Mouse (Mus musculus): ENCODE measurements around the gene Gm28230.

Gm28230 gene

DNA sequence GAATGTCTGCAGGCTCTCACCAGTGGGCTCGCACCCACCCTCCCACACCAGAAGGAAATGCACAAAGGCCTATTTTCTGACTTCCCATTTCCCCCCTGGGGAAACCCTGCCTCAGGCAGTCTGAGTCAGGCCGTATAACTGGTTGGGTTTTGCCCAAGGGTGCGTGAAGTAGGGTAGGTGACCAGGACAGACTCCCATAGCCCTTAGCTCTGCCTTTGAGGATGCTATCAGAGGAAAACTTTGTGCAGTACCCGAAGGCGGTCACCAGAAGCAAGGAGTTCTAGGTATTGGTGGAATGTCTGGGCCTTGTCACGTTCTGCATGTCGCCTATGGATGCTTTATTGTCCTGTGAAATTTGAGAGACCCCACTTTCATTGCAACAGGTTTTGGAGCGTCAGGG lies 3.6 kb upstream of the Gm28230 start:
- DNase-seq (ENCODE audit: low read depth, low spot score) = no peak

DNA sequence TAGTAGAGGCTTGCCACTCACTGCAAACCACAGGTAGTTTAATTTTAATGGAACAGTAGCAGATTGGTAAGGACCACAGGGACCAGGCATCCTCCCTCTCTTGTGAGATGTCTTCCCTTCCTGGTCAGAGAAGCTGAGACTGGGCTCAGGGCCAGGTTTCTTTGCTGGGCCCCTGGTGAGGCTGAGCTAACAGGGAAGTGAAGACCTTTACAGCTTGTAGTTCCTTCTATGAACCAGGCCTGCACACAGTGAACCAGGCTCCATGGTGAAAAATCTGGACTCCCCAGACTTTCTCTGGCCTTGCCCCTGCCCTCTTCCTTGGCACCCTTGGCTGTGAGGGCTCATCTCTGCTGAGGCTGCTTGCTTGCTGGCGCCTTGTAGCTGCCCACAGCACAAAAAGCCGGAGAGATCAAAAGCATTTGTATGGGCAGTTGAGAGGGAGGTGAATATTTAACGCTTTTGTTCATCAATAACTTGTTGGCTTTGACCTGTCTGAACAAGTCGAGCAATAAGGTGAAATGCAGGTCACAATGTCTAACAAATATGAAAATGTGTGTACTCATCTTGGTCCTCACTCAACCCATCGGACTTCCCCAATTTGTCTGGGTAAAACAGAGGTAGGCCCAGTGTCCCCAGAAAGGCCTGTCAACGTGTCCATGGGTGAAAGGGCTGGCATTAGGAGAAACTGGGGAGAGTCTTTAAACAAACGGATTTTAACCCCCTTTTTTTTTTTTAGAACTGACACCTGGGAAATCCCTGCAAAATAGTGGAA lies 2.1 kb upstream of the Gm28230 start:
- DNase-seq (ENCODE audit: low read depth, low spot score) = no peak

DNA sequence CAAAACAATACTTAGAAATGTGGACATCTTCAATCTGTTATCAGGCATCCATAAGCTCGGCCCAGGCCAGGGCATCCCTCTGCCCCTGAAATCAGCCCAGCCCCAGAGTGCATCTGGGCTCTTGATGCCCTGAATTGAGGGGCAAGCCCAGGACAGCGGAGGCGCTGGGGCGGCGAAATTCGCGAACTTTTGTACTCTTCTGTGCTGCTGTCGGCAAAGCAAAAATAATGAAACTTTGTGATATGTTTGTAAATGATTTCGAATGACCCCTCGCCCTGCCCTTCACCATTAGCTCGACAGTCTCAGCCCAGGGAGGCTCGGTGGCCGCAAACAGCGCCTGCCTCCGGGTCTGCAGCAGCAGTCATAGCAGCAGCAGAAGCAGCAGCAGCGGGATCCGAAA lies 1.4 kb upstream of the Gm28230 start:
- DNase-seq (ENCODE audit: low read depth, low spot score) = no peak

DNA sequence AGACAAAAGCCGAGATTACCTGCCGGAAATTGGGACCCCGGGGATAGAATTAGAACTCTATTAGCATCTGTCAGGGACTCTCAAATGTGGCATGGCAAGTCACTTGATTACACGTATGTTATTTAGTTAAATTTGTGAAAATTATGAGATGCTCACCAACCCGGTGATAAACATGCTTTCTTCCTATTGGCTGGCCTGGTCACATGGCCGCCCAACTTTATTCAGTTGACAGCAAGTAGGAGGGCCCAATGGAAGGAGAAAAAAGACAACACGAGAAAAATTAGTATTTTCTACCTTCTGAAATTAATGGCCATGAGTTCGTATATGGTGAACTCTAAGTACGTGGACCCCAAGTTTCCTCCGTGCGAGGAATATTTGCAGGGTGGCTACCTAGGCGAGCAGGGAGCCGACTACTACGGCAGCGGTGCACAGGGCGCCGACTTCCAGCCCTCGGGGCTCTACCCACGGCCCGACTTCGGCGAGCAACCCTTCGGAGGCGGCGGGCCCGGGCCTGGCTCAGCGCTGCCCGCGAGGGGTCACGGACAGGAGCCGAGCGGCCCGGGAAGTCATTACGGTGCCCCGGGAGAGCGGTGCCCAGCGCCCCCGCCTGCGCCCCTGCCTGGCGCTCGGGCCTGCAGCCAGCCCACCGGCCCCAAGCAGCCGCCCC lies 578 bp downstream of the Gm28230 start:
- no peak for DNase-seq (ENCODE audit: low read depth, low spot score)

DNA sequence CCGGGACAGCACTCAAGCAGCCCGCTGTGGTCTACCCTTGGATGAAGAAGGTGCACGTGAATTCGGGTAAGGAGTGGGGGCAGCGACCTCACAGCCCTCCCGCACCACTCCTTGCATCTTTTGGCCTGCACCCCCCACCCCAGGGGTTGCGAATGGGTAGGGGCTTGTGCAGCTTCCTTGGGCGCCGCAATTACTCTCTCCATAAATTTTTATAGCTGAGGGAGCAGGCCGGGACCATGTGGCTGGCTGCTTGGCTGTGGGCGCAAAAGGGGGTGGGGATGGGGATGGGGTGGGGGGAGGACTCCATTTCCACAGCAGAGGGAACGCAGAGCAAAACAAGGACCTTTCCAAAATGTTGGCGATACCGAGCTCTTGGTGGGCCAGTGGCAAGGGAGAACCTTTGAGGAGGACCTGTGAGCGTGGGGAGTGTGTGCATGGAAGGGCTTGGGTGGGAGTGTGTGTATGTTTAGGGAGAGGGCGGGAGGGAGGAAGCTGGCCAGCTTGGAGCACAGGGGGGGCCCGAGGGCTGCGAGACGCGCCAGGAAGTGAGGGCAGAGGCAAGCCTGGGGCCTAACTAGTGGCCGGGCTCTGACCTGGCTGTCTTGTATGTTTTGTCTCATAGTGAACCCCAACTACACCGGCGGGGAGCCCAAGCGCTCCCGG lies 1.2 kb downstream of the Gm28230 start:
- DNase-seq (ENCODE audit: low read depth, low spot score) = no peak

DNA sequence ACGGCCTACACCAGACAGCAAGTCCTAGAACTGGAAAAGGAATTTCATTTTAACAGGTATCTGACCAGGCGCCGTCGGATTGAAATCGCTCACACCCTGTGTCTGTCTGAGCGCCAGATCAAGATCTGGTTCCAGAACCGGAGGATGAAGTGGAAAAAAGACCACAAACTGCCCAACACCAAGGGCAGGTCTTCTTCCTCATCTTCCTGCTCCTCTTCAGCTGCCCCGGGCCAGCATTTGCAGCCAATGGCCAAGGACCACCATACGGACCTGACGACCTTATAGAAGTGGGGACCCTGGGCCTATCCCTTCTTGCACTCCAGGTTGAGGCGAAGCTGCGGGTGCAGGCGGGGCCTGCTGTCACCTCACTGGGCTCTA lies 1.8 kb downstream of the Gm28230 start:
- no peak for DNase-seq (ENCODE audit: low read depth, low spot score)

DNA sequence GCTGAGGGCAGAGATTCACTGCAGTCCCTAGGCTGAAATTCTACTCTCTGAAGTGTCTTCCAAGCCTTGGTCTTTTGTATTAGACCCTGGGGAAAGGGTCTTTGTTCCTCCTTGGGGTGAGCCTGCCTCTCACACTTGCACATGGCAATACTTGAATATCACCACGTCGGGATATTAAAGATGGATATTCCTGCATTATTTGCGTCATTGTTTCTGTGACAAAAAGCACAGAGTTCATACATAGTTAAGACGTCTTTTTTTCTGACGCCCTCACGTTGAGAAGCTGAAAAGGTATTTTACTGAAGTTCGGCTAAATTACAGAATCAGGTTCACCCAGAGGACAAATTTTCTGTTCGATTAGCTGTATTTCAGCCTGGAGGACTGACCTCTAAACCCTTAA lies 3.8 kb downstream of the Gm28230 start:
- DNase-seq (ENCODE audit: low read depth, low spot score) = no peak

DNA sequence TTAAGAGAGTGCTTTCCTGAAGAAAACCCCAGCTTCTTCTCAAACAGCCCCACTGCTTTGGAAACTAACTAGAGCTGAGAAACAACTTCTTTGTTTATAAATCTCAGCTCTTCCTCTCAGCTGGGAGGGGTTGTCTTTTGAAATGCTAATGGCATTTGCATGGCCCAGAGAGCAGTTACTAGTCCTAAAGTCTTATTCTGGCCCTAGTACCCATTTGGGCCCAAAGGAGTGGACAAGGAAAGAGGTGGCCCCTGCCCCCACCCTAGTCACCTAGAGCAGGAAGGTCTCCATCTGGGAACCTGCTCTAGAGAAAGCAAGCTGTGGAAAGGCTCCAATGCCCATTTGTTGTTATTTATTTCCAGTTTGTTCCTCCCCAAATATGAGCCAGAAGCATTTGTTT lies 4.5 kb downstream of the Gm28230 start:
- no peak for DNase-seq (ENCODE audit: low read depth, low spot score)

DNA sequence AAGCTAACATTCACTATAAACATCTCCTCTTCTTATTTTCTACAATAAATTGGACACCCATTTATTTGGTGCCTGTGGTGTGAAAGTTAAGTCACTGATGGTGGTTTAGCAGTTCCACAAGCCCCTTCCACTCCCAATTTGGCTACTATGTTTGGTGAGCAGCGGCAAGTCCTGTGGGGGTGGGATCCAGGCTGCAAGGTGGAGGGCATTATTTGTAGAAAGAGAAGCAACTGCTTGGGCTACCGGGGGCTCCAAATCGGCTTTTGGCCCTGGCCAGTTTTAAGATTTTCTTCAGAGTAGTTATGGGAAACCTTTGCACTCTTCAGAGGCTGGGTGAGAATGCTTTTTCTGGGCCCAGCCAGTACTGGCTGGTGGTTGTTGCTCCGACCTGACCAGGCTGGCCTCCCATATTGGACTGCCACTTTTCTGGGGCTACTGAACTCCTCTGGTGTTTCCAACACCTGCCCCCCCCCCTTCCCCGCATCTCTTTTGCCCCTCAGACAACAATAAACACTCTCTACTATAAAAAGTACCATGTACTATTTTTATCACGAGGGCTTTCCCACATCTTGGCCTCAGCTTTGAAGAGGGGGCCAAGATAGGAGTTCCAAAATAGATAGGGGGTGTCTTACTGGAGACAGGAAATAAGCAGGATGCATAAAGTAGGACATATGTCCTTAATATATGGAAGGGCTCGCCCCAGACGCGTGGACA lies 5.4 kb downstream of the Gm28230 start:
- no peak for DNase-seq (ENCODE audit: low read depth, low spot score)

DNA sequence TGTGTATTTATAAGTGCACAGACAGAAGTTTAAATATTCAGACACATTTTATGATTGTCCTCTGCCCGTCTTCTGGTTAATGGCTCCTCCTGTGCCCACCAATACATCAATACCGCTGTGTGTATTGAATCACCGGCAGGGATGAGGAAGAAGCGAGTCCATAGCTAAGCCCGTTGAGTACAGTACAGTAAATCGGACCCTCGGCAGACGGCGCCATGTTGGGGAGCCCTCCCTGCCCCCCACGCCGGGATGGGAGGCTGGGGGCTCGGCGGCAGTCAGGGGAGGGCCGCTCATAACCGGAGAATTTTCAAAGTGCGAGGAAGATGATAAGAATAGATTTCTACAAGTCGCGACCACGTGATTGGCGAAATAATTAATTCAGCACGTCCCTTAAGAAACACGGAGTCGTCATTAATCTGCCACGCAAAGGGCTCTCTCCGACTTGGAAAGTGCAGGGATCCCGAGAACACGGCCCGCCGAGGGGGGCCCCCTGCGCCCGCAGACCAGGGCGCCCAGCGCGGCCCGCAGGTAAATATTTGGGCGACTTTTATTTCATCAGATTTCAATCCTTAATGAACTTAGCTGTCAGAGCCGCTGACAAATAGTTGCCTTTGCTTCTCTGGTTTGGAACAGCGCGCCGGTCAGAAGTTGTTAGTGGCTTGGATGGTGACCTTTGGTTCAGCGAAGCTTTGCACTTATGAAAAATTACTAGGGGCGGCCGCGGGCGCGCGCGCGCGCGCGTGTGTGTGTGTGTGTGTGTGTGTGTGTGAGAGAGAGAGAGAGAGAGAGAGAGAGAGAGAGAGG lies 6.2 kb downstream of the Gm28230 start:
- no peak for DNase-seq (ENCODE audit: low read depth, low spot score)

DNA sequence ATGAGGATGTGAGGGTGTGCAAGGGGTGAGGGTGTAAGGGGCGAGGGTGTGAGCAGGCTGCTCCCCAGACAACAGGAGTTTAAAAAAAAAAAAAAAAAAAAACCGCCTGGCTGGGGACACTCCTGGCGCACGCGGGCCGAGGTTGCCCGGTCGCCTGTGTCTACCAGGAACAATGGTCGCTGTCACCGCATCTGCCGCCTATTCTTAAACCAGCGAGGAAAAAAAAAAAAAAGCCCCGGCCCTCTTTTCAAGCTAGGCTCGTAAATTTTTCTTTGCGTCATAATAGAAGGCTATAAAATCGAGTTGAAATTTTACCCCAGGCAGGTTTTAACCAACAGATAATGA lies 6.8 kb downstream of the Gm28230 start:
- DNase-seq (ENCODE audit: low read depth, low spot score) = no peak

DNA sequence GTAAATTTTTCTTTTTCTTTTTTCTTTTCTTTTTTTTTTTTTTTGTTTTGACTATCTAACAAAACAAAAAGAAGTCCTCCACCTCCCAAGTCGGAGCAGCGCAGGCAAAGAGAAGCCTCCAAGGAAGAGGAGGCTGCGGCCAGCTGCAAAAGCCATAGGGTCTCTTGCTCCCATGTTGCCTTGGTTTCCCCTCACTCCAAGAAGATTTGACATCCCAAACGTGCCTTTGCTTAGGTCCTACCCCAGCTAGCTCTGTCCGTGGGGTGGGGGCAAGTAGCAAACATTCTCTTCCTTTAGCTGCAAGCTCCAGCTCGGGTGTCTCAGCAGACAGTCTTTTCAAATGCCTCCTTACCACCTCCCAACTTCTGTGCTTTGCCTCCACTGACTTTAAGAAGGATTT lies 7.2 kb downstream of the Gm28230 start:
- no peak for DNase-seq (ENCODE audit: low read depth, low spot score)

DNA sequence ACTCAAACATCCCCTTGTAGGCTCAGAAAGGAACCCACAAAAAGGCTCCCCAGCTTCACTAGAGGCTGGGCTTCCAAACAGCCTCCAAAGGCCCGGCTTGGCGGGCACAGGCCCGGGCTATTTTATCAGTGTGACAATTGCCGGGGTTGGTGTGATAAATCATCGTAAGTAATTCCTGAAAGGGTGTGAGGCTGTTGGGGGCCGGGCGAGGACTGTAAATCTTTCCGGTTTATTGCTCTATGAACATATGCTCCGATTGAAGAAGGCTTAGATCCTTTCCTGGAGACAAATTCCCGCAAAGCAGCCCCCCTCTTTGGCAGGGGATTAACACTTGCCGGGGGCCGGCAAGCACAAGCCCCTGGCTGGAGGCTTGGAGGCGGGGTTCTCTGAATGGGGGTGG lies 7.9 kb downstream of the Gm28230 start:
- no peak for DNase-seq (ENCODE audit: low read depth, low spot score)

DNA sequence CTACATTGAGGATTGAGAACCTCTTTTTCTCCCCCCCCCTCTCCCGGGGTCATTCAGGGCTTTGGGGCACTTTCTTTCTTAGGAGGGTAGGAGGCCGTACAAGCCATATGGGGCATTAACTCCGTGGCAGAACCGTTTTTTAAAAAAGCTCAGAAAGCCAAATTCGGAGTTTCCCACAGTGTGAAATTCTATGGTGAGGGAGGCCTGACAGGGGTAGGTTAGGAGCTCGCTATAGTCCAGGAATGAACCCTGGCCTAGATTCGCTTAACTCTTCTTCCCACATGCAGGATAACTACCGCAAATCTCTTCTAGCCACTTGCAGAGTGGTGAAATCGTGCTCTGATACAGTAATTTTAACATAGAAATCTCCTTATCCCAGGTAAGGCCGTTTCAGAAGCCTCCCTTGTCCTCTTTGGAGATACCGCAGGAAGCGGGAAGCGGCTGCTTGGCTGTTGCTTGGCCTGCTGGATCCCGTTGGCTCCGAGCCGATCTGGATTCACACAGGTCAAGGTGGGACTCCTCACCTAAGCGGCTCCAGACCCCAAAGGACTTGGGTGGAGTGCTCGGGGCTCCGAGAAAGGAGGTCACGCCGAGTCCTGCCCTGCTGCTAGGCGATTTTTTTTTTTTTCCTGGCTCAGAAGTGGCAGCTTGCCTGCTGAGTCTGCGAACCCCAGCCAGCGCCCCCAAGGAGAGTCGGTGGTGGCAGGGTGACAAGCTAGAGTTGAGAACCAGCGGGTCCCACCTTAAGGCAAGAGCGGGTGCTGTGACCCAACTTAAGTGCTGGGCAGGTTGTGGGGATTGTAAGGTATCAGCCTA lies 8.7 kb downstream of the Gm28230 start:
- no peak for DNase-seq (ENCODE audit: low read depth, low spot score)

DNA sequence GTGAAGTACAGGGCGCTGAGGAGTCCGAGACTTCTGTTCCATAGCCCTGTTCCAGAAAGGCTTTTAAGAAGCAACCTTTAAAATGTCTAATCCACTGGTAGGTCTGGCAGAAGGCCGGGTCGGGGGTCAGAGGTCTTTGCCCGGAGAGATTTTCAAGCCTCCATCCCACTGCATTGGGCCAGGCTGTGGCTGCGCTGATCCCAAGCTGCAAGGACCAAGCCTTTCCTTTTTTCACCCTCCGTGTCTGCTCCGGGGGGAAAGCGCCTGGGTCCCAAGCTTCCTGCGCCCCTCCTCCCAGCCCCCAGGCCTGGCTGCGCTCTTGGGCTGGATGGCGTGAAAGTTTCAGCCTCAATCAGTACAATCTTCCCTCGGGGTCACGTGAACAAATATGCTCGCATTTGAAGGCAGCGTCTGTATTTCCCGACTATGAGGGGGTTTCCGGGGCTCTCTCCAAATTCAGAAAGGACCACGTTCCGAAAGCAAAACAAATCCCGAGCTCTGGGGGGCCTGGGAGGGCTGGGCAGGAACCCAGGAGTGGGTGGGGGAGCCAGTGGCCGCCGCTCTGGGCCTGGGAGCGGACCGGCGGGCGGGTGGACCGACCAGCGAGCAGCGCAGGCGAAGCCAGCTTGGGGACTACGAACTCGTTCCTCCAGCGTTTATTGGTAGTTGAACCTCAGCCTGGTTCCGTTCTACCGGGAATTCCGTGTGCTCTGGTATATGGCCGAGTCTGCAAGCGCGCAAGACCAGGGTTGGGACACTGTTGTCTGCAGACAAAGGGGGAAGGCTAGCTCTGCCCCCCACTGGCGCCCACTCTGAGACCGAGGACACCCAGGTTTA lies 9.5 kb downstream of the Gm28230 start:
- no peak for DNase-seq (ENCODE audit: low read depth, low spot score)

DNA sequence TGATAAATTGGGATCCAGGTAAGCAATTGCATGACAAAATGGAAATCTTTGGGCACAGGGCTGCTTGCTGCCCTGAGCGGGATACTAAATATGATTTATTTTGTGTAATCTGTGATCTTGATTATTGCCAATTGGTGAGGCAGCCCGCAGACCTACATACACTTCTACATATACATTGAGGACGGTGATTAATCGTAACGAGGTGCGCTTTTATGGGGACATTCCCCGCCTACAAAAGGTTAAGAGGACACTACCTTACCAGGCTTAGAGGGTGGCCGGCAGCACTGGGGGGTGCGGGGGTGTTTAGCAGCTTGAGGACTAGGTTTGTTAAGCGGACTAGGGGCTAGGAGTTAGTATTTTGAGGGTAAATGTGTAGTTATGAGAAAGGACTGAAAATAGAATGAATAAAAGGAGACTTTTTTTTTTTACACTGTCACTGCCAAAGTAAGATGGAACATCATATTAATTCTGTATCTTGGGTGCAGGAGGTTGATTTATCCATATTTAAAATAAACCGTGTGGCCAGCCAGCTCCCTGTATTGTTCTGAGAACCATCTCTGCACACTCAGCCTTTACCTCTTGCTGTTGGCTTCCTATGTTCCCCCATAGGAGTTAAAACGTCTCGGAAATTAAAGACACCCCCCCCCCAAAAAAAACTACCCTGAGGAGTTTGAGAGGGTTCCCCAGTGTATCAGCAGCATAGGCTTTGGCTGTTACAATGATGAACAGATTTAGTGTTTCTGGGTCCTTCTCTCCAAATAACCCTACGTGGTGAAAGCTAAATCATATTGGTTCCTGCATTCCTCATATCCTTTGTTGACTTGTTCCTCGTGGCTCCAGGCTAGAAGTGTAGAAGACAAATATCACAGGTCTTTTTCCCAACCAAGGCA lies 10.4 kb downstream of the Gm28230 start:
- no peak for DNase-seq (ENCODE audit: low read depth, low spot score)

DNA sequence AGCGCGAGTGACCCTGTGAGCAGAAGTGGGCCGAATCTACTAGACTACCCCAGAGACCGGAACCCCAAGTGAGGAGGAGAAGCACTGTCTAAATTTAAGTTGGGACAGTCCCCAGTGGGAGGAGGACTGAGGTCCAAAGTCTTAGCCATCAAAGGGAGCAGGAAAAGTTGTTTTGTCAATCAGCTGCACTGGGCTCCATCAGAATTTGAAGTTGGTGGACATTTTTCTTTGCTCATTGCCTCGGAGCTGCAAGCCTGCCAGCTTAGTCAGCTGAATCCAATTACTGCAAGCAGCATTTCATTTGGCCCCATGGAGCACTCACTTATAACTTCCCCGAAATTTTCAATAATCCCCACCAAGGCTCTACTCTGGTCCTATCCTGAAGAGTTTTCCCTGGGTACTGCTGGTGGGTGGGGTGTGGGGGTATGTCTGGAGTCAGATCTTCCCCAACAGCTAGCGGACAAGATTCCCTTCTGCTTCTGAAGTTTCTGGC lies 11.1 kb downstream of the Gm28230 start:
- DNase-seq (ENCODE audit: low read depth, low spot score) = no peak

DNA sequence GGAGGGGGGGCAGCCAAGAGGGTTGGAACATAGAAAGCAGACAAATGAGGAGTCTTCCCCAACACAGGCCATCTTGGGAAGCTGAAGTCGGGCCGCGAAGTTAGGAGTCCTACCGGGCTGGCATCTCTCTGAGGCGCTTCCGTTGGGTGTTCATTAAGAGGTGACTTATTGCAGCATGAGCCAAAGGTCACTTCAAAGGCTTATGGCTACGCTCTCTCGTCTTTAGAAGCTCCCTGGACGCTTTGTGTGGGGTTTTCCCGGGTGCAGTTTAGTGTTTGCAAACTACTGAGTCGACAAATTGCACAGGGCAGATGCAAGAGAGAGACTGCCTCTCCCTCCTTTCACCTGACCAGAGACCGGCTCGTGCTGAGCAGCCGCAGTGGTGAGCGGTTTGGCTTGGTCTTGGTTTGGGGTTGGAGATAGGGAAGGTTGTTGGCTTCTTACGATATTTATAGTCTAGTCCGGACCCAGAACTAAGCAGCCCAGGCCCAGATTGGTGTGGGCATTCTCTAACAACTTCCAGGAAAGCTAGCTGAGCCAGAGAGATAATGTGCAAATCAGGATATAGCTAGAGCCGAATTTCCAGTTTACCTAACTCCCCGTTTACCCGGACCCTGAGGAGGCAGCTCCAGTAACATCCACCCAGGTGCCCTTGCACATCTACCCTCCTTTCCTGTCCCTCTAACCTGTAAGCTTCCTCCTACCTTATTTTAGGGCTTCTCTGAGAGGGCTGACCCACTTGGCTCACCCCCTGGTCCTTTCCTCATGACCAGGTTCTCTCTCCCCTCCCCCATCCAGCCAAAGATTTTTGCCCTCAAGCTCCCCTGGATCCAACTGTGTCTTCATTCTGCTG lies 12.3 kb downstream of the Gm28230 start:
- no peak for DNase-seq (ENCODE audit: low read depth, low spot score)
